In genomic region chr19:40894071-40894506, GRCm38 (mm10) we compare ENCODE assay signal across 8 mouse cellular contexts. TPM values are rescaled to one million over a fixed set of nuclear protein-coding genes. Genes with fewer than 3 reads are reported as not detected.
DNase-seq lines count a peak whose midpoint lies in the region; ATAC-seq and TF ChIP-seq lines count a peak whose summit lies in the region.

No protein-coding gene starts in this region.

- H3K27ac ChIP-seq in heart, postnatal 0 days (ENCODE audit: low read depth): peak overlapping the region; percentile 78
- peak overlapping the region; percentile 96 for H3K27ac ChIP-seq in hindbrain, embryonic 13.5 days
- peak overlapping the region; percentile 95 for H3K27ac ChIP-seq in midbrain, embryonic 14.5 days (replicated peaks; ENCODE audit: low read depth, low read length)

- peak overlapping the region; percentile 56; the same call in 1 of the 2 replicates for H3K9ac ChIP-seq in heart, postnatal 0 days (replicated peaks; ENCODE audit: low read depth, low read length)
- H3K9ac ChIP-seq in hindbrain, embryonic 13.5 days: peak overlapping the region; percentile 82
- peak overlapping the region; percentile 68 for H3K9ac ChIP-seq in midbrain, embryonic 14.5 days (replicated peaks; ENCODE audit: low read length)

- no peaks in the 10 kb centered on the region for H3K4me1 ChIP-seq in heart, postnatal 0 days (ENCODE audit: control insufficient read depth, insufficient read depth)
- peaks cover 9% of the 10 kb centered on the region; the same call in 1 of the 2 replicates for H3K4me1 ChIP-seq in hindbrain, embryonic 13.5 days (replicated peaks)
- H3K4me1 ChIP-seq in midbrain, embryonic 14.5 days (ENCODE audit: control insufficient read depth, insufficient read depth, low read length): peaks cover 11% of the 10 kb centered on the region

- intact Hi-C loops in heart, postnatal 10 days (cut with DNase I): loop anchor here (1.0 to 2.0 kb wide), 2 partner anchors 21 to 63 kb away; partner anchors contain the start of gene Ccnj

- peak overlapping the region; percentile 59 for H3K4me3 ChIP-seq in heart, postnatal 0 days (ENCODE audit: low read depth, low read length)
- peak overlapping the region; percentile 68 for H3K4me3 ChIP-seq in hindbrain, embryonic 13.5 days
- H3K4me3 ChIP-seq in midbrain, embryonic 14.5 days (replicated peaks; ENCODE audit: low read depth, low read length): peak overlapping the region; percentile 61

- 50% methylated on average over 21 of the region's 21 CpGs for WGBS in heart, postnatal 0 days
- WGBS in hindbrain, embryonic 13.5 days: 42% methylated on average over 21 of the region's 21 CpGs
- WGBS in midbrain, embryonic 14.5 days: 44% methylated on average over 21 of the region's 21 CpGs

- peaks cover 36% of the 10 kb centered on the region for H3K27me3 ChIP-seq in heart, postnatal 0 days (ENCODE audit: control insufficient read depth, insufficient read depth, low read length)
- peaks cover 34% of the 10 kb centered on the region for H3K27me3 ChIP-seq in hindbrain, embryonic 13.5 days
- peaks cover 32% of the 10 kb centered on the region for H3K27me3 ChIP-seq in midbrain, embryonic 14.5 days (ENCODE audit: control insufficient read depth, insufficient read depth, low read length)

- no peaks in the 10 kb centered on the region for H3K36me3 ChIP-seq in heart, postnatal 0 days (replicated peaks; ENCODE audit: control insufficient read depth, insufficient read depth, low read length)
- H3K36me3 ChIP-seq in hindbrain, embryonic 13.5 days: no peaks in the 10 kb centered on the region
- 0 out of 2 replicates have a peak, but pooled peaks cover 5% of the 10 kb centered on the region for H3K36me3 ChIP-seq in midbrain, embryonic 14.5 days (ENCODE audit: control insufficient read depth, insufficient read depth, low read length)

- ATAC-seq in heart, postnatal 0 days (ENCODE audit: insufficient read depth, low read depth): no peak; the same call in none of the 2 replicates
- ATAC-seq in activated CD4-positive, CD25-positive, alpha-beta regulatory T cell, adult 4 months: peak; percentile 58
- ATAC-seq in hindbrain, embryonic 13.5 days (ENCODE audit: low FRiP score): peak; percentile 73
- peak; percentile 41; the same call in 1 of the 2 replicates for ATAC-seq in midbrain, embryonic 14.5 days (ENCODE audit: low FRiP score, low TSS enrichment)
- no peak for ATAC-seq in megakaryocyte progenitor cell, adult 5-6 weeks (replicated peaks; ENCODE audit: poor library complexity)

- no peak for TF ChIP-seq EP300 in heart, postnatal 0 days (IDR thresholded peaks at IDR 0.05; ENCODE audit: low read depth)

- peaks cover 7% of the 10 kb centered on the region for H3K9me3 ChIP-seq in heart, postnatal 0 days (replicated peaks; ENCODE audit: control insufficient read depth, low read length)
- H3K9me3 ChIP-seq in hindbrain, embryonic 13.5 days: no peaks in the 10 kb centered on the region
- 0 out of 2 replicates have a peak, but pooled peaks cover 4% of the 10 kb centered on the region for H3K9me3 ChIP-seq in midbrain, embryonic 14.5 days (ENCODE audit: control insufficient read depth, low read length)

- DNase-seq in heart, postnatal 0 days (ENCODE audit: low spot score): no peak
- no peak for DNase-seq in heart, postnatal 10 days
- DNase-seq in midbrain, embryonic 14.5 days: no peak
- no peak for DNase-seq in spleen, postnatal 36 days (ENCODE audit: low spot score in 2 of 2)
- no peak for DNase-seq in adrenal gland, postnatal 4 days (ENCODE audit: low spot score in 2 of 2)

- peak overlapping the region; percentile 66 for H3K4me2 ChIP-seq in heart, postnatal 0 days (ENCODE audit: low read depth, low read length)
- H3K4me2 ChIP-seq in hindbrain, embryonic 13.5 days: peak overlapping the region; percentile 65
- H3K4me2 ChIP-seq in midbrain, embryonic 14.5 days (ENCODE audit: low read length): peak overlapping the region; percentile 67

- TF ChIP-seq CTCF in heart, postnatal 0 days (IDR thresholded peaks at IDR 0.05; ENCODE audit: low read depth): no peak

RNA-seq across cellular contexts. Expression of gene Zfp518a, which starts 0.4 kb away (rescaled TPM):
- total RNA-seq in heart, postnatal 0 days (2014; rRNA removed; ENCODE audit: low replicate concordance): 3.7 and 10.1 TPM in 2 replicates
- polyA plus RNA-seq in heart, postnatal 0 days (2015; fragmentation: Nextera tagmentation; extraction: Ambion mirVana): 5.0 and 5.1 TPM in 2 replicates
- total RNA-seq in heart, postnatal 10 days (2021): 10 to 100 TPM in 1 of 2 experiments, 1 to 10 TPM in 1; 8.5 to 10.9 TPM
- 10 to 100 TPM; 12.9 to 14.6 TPM for polyA plus RNA-seq in activated CD4-positive, CD25-positive, alpha-beta regulatory T cell, adult 4 months (2017; shearing (Covaris generic))
- polyA plus RNA-seq in hindbrain, embryonic 13.5 days (2015; fragmentation: Nextera tagmentation; extraction: Ambion mirVana): 6.0 and 6.5 TPM in 2 replicates
- 8.0 and 12.2 TPM in 2 replicates for polyA plus RNA-seq in midbrain, embryonic 14.5 days (2014; fragmentation: Nextera tagmentation; extraction: Ambion mirVana)
- total RNA-seq in adrenal gland, postnatal 4 days (2021): 10 to 100 TPM; 21.6 to 22.0 TPM
- total RNA-seq in megakaryocyte progenitor cell, adult 5-6 weeks (2015): 26.8 and 31.2 TPM in 2 replicates
- total RNA-seq in megakaryocyte progenitor cell, adult 5-6 weeks (2017): 23.6 and 29.0 TPM in 2 replicates

Comparison
In these comparisons a context has a peak if more than half of its experiments do, and no peak if none do; other contexts are left out.
1. ATAC-seq: peak in activated CD4-positive, CD25-positive, alpha-beta regulatory T cell, adult 4 months (single experiment), hindbrain, embryonic 13.5 days (single experiment) and midbrain, embryonic 14.5 days (single experiment); none in heart, postnatal 0 days (single experiment) and megakaryocyte progenitor cell, adult 5-6 weeks (single experiment).
2. Peak in every context shown above with its lines, with median percentiles within 50 percentile points of each other: H3K27ac ChIP-seq, H3K4me2 ChIP-seq, H3K4me3 ChIP-seq and H3K9ac ChIP-seq.